Mouse (Mus musculus): ENCODE results near the gene Rcn3.
A peak's percentile ranks its signal among the peaks of the same experiment; 100 is the strongest.

The Rcn3 gene

GRCm38 (mm10) chr7:45092048-45092447 is at the start of gene Rcn3:
Gene Rcn3, minus strand, starts transcription at chr7:45092221.
- peak; percentile 52 for DNase-seq (ENCODE audit: low spot score)

- no peak for DNase-seq (ENCODE audit: low spot score)
Observed at GRCm38 (mm10) chr7:45141319-45141718, 49.3 kb upstream of the Rcn3 start.

- no peak for DNase-seq (ENCODE audit: low spot score)
Observed at GRCm38 (mm10) chr7:45139904-45140723, 48.1 kb upstream of the Rcn3 start.

GRCm38 (mm10) chr7:45138403-45138802 is 46.4 kb upstream of the Rcn3 start:
- no peak for DNase-seq (ENCODE audit: low spot score)

- DNase-seq (ENCODE audit: low spot score) = peak; percentile 72
Observed at GRCm38 (mm10) chr7:45137171-45138006, 45.4 kb upstream of the Rcn3 start.

- DNase-seq (ENCODE audit: low spot score) = peak; percentile 92
Observed at GRCm38 (mm10) chr7:45135993-45136567, 44.1 kb upstream of the Rcn3 start, which contains the start of the genes Gm45713 and Flt3l. Gene Gm45713, minus strand, starts transcription at chr7:45136231. Gene Flt3l, minus strand, starts transcription at chr7:45136432.

GRCm38 (mm10) chr7:45135370-45135769 is 43.3 kb upstream of the Rcn3 start:
- peak; percentile 56 for DNase-seq (ENCODE audit: low spot score)

- DNase-seq (ENCODE audit: low spot score) = peak; percentile 83
Observed at GRCm38 (mm10) chr7:45134544-45135026, 42.6 kb upstream of the Rcn3 start.

- DNase-seq (ENCODE audit: low spot score) = no peak
Observed at GRCm38 (mm10) chr7:45133446-45134159, 41.6 kb upstream of the Rcn3 start.

- no peak for DNase-seq (ENCODE audit: low spot score)
Observed at GRCm38 (mm10) chr7:45131850-45132249, 39.8 kb upstream of the Rcn3 start.

- DNase-seq (ENCODE audit: low spot score) = no peak
Observed at GRCm38 (mm10) chr7:45129776-45130512, 37.9 kb upstream of the Rcn3 start.

- DNase-seq (ENCODE audit: low spot score) = peak; percentile 56
Observed at GRCm38 (mm10) chr7:45129318-45129717, 37.3 kb upstream of the Rcn3 start.

- peak; percentile 99 for DNase-seq (ENCODE audit: low spot score)
Observed at GRCm38 (mm10) chr7:45128624-45129246, 36.7 kb upstream of the Rcn3 start, which contains the start of gene Rpl13a. Gene Rpl13a, minus strand, starts transcription at chr7:45128761.

- peak; percentile 30 for DNase-seq (ENCODE audit: low spot score)
Observed at GRCm38 (mm10) chr7:45127700-45128224, 35.7 kb upstream of the Rcn3 start.

- peak; percentile 24 for DNase-seq (ENCODE audit: low spot score)
Observed at GRCm38 (mm10) chr7:45126844-45127699, 35.1 kb upstream of the Rcn3 start.

- DNase-seq (ENCODE audit: low spot score) = no peak
Observed at GRCm38 (mm10) chr7:45126147-45126843, 34.3 kb upstream of the Rcn3 start.

- DNase-seq (ENCODE audit: low spot score) = peak; percentile 33
Observed at GRCm38 (mm10) chr7:45125649-45126048, 33.6 kb upstream of the Rcn3 start.

GRCm38 (mm10) chr7:45125144-45125600 is 33.2 kb upstream of the Rcn3 start:
- peak; percentile 71 for DNase-seq (ENCODE audit: low spot score)

Measured in c-Kit-positive CD71-positive TER-119-positive erythroid progenitor cells, embryonic 14.5 days (primary cell).